Mouse (Mus musculus): ENCODE results near the gene Bcl2. TPM values are rescaled to one million over a fixed set of nuclear protein-coding genes. Genes with fewer than 3 reads are reported as not detected.

Bcl2 gene
- total RNA-seq, 2 experiments from 2014 or later: 3.7 to 4.4 TPM

Small RNAs within 50 kb of the gene (microRNA-seq; reads per million reads assigned to microRNA genes)
- not detected for gene Mir3473f

Other genes with a start within 250 kb of the Bcl2 start
- gene Kdsr, start 45.5 kb upstream of the Bcl2 start, total RNA-seq (2021): 1 to 10 TPM; 6.1 to 6.9 TPM
- gene Vps4b, start 82.5 kb upstream of the Bcl2 start, total RNA-seq (2021): 10 to 100 TPM; 27.6 to 31.6 TPM
- gene Serpinb5, start 146.9 kb upstream of the Bcl2 start, total RNA-seq (2021): not detected
- not detected for gene Serpinb12, start 220.2 kb upstream of the Bcl2 start, total RNA-seq (2021)